Mouse (Mus musculus) 3134 (cell line): ENCODE data around the gene Olfr1441.

Source experiments
- DNase-seq: peaks from one replicate; pipeline ENCODE4 v3.0.0-alpha.2; 2011; ENCODE audit warnings: low spot score; ENCODE audit not compliant: insufficient read length; ENCODE audit errors: extremely low read depth

Gene Olfr1441

DNA sequence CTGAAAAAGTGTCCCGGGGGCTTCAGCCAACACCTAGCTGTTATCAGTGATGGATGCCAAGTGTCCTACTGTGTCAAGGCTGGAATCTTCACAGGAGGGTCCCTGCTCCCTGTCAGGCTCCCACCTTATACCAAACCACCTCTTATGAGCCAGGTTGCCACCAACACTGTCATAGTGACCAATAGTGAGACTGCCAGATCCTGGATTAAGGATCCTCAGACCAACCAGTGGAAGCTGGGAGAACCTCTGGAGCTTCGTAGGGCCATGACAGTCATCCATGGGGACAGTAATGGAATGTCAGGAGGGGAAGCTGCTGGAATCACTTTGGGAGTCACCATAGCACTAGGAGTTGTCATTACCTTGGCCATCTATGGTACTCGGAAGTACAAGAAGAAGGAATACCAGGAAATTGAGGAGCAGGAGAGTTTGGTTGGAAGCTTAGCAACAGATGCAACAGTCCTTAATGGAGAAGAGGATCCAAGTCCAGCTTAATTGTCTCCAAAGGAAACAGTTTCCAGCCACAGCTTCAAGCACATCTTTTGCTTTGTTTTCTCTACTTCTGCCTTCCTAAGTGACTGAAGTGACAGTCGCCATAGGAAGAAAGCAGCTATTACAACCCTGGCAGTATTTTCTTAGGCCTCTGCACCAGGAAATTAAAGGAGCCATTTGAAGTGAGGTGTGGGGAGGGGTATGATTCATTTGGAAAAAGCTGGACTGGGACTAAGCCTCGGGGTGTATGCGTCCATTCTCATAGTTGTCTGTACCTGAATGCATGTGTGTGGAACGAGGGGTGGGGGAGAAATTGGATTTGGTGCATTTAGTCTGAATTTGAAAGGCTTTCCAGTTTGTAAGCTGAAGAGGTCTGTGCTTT, 45.9 kb downstream of the Olfr1441 start:
- DNase-seq: no peak

GRCm38 (mm10) chr19:12463722-12464035, 46.4 kb downstream of the Olfr1441 start:
- DNase-seq: peak; percentile 55

- peak; percentile 35 for DNase-seq
These were observed 46.9 kb downstream of the Olfr1441 start for GRCm38 (mm10) chr19:12464127-12464526.

DNA sequence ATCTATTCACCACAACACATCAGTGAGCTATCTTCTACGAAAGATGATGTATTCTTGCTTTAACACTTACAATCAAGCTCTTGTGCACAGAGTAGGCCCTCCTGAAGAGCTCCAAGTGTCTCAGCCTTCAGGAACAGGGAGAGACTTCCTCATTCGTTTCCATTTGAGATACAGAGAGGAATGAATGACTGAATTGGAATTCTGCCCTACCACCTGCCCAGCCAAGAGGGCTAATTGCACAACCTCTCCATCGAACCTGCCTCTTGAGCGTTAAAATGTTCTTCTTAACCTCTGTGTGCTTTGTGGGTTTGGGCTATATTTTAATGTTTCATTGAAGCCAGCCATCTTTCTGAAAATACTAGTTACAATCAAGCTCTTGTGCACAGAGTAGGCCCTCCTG, 47.4 kb downstream of the Olfr1441 start:
- DNase-seq: no peak

GRCm38 (mm10) chr19:12465530-12466144, 48.4 kb downstream of the Olfr1441 start:
- DNase-seq: no peak

GRCm38 (mm10) chr19:12466204-12466603, 49.0 kb downstream of the Olfr1441 start:
- peak; percentile 47 for DNase-seq

- DNase-seq: no peak
These were observed 50.2 kb downstream of the Olfr1441 start for GRCm38 (mm10) chr19:12467436-12467835.

- DNase-seq: no peak
These were observed 54.6 kb downstream of the Olfr1441 start for GRCm38 (mm10) chr19:12471866-12472265.

- no peak for DNase-seq
These were observed 55.2 kb downstream of the Olfr1441 start for GRCm38 (mm10) chr19:12472381-12472976.
